Mouse (Mus musculus): ENCODE results near the gene Wbp1l.

Gene Wbp1l

DNA sequence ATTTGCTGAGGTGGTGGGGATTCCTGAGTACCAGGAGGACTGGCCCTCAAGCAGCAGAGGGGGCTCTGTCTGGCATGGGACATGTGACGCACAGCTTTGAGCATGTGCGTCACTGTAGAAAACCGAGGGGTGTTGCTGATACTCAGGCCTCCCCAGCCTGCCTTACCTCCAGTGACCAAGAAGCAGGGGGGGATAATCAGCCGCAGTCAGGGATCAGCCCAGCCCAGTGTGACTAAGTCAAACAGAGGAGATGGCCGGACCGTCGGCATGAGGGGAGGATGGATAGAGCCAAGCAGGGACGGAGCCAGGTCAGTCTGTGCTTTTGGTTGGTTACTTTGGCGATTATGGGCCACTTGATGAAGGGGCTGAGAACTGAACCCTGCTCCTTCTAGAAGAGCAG, 32.8 kb downstream of the Wbp1l start:
- DNase-seq (ENCODE audit: low spot score): no peak

- no peak for DNase-seq (ENCODE audit: low spot score)
Measured at GRCm38 (mm10) chr19:46635766-46636165, 36.9 kb downstream of the Wbp1l start.

DNA sequence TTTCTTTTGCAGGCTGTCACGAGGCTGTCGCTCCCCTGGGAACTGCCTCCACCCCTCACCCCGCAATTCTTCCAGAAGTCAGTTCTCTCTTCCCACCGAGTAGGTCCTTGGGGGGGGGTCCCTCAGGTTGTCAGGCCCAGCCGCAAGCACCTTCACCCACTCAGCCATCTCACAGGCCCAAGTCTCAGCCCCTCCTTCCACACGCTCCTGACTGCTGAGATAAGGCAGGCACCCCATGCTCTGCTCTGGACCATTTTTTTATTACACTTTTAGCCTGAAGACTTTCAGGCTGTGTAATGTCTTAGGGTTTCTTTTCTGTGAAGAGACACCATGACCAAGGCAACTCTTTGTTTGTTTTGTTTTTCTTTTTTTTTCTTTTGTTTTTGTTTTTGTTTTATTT, 38.7 kb downstream of the Wbp1l start:
- no peak for DNase-seq (ENCODE audit: low spot score)

DNA sequence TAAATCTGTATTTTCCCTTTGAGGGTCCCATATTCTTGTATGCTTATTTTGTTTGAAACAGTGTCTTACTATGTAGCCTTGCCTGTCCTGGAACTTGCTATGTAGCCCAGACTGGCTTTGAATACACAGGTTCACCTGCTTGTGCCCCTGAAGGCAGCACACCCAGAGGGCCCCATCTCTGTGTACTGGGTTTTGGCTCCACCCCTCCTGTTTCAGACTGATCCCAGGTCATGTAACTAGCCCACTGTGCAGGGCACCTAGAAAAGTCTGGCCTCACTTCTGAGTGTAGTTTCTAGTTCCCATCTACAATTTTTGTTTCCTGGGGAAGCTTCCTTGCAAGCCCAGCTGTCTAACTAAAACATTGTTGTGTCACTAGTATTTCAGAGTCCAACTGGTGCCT, 40.2 kb downstream of the Wbp1l start:
- no peak for DNase-seq (ENCODE audit: low spot score)

GRCm38 (mm10) chr19:46639496-46639895, 40.6 kb downstream of the Wbp1l start:
- DNase-seq (ENCODE audit: low spot score): no peak

- DNase-seq (ENCODE audit: low spot score): no peak
Measured at GRCm38 (mm10) chr19:46640780-46641179, 41.9 kb downstream of the Wbp1l start.

GRCm38 (mm10) chr19:46641420-46642085, 42.7 kb downstream of the Wbp1l start:
- DNase-seq (ENCODE audit: low spot score): peak; percentile 47

DNA sequence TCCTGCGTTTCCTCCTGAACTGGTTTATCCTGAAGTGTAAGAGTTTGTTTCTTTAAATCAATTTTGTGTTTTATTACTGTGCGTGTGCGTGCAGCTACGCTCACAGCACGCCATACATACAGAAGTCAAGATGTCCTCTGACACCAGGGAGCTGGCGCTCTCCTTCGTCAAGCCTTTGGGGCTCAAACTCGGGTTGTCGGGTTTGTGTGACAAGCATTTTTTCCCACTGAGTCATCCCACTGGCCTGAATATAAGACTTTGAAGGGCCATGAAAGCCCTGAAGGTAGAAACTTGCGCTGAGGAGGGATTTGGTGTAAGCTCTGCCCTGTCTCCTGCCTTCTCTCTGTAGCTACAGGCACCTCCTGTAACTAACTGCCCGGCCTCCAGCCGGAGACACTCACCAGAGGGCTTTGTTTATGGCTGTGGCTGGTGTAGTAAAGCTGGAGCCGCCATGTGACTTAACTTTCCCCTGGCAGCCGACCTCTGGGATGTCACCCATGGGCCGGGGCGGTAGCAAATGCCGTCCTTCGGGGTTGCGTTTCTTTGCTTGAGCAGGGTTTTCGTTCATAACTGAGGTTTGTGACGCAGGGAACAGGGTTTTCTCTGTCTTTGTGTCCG, 43.4 kb downstream of the Wbp1l start:
- DNase-seq (ENCODE audit: low spot score): no peak

GRCm38 (mm10) chr19:46643236-46643635, 44.4 kb downstream of the Wbp1l start:
- DNase-seq (ENCODE audit: low spot score): no peak

GRCm38 (mm10) chr19:46644343-46644792, 45.5 kb downstream of the Wbp1l start:
- DNase-seq (ENCODE audit: low spot score): no peak

DNA sequence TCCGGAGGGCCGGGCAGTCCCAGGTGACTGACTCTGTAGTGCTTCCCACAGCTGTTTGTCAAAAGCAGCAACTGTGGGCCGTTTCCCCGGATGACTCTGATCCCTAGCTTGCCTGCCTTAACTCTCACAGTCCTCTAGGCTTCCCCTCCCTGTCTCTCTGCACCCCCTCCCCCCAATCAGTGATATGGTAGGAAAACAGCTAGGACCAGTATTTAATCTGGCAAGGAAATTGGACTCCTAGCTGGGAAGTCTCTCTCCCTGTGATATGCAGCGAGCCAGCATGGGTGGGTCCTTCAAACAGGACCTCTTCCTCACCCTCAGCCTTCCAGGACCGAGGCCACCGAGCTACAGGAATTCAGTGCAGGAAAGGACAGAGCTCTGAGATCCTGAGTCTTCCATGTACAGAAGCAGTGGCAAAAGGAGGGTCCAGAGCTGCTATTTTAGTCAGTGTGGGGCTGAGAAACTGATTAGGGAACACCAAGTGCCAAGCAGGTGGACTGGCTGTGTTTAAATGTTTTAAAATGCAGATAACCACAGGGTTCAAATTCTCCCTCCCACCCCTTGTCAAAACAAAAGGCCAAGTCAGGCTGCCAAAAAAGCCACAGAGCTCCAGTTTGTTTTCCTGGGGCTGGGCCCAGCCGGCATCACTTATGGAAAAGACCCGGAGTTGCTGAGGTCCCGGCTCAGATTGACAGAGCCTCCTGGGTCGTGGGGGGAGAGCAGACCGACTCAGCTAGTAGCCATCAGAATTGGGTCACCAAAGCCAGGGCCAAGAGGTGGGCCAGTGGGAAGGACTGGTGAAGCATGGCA, 46.1 kb downstream of the Wbp1l start:
- peak; percentile 36 for DNase-seq (ENCODE audit: low spot score)

DNA sequence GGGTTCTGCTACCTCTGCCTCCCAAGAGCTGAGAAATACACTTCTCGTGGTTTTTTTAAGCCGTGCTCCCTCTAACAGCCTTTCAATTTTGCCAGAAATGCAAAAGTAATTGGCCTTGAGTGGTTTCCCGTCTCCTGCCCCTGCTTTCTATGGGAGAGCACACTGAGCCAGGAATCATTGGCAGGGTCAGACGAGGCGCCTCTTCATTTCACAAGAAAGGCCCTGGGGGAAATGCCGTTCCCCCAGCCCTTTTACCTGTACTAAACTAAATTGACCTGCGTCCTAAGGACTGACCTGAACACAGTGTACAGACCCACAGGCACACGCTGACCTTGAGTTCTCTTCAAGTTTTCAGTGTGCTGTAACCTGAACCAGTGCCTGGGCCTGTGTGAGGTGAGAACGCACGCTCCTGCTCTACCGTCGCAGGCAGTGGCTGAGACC, 47.2 kb downstream of the Wbp1l start:
- no peak for DNase-seq (ENCODE audit: low spot score)

GRCm38 (mm10) chr19:46647254-46647653, 48.4 kb downstream of the Wbp1l start:
- no peak for DNase-seq (ENCODE audit: low spot score)

- no peak for DNase-seq (ENCODE audit: low spot score)
Measured at GRCm38 (mm10) chr19:46647850-46648249, 49.0 kb downstream of the Wbp1l start.

DNA sequence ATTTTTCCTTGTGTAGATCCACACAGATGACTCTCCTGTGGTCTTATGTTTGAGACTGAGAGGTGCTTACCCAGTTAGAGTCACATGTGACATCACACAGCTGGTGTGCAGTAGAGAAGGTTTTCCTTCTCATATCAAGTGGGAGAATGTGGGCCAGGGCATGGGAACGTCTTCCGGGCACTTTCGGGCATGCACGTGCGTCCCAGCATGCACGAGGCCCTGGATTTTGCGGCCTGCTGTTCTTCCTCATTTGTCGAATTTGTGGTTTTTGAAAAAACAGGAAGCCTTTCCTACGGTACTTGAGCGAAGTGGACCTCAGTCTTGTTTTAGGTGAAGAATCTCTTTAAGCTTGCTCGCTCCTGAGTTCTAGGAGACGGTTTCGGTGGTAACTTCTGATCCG, 49.7 kb downstream of the Wbp1l start:
- no peak for DNase-seq (ENCODE audit: low spot score)

GRCm38 (mm10) chr19:46653188-46653587, 54.3 kb downstream of the Wbp1l start:
- no peak for DNase-seq (ENCODE audit: low spot score)

DNA sequence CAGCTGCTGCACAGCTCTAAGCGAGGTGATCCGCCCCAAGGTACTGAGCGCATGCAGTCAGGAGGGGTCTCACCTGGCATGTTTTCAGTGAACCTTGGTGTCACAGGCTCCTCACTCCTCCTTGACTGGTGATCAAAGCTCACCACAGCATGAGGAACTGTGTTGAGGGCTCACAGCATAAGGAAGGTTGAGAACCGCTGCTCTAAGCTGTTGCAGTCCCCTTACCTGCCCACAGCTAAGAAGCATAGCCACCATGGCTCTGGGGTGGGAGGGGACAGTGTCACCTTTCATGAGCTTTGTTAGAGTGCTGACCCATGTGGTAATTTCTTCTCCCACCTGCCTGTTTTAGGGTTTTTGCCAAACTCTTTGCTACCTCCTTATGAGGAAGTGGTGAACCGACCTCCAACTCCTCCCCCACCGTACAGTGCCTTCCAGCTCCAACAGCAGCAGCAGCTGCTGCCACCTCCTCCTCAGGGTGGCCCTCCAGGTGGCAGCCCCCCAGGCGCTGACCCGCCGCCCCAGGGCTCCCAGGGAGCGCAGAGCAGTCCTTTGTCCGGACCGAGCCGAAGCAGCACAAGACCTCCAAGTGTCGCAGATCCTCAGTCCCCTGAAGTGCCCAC, 54.8 kb downstream of the Wbp1l start:
- no peak for DNase-seq (ENCODE audit: low spot score)

DNA sequence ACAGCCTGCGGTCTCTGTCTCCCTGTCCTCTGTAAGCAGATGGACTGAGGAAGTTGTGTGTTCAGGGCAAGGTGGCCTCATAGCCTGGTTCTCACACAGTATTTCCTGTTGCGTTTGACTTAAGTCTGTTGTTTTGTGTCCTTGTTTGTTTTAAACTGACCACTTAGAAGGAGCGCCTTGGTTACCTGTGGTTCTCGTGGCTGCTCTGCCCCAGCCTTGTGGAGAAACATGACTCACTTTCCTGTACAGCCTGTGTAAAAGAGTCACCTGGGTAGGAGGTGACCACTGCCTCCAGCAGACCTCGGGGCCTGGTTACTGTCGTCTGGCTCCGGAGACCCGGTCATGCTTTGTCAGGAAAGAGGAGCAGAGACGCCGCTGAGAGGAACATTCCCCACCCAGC, 56.7 kb downstream of the Wbp1l start:
- DNase-seq (ENCODE audit: low spot score): no peak

DNA sequence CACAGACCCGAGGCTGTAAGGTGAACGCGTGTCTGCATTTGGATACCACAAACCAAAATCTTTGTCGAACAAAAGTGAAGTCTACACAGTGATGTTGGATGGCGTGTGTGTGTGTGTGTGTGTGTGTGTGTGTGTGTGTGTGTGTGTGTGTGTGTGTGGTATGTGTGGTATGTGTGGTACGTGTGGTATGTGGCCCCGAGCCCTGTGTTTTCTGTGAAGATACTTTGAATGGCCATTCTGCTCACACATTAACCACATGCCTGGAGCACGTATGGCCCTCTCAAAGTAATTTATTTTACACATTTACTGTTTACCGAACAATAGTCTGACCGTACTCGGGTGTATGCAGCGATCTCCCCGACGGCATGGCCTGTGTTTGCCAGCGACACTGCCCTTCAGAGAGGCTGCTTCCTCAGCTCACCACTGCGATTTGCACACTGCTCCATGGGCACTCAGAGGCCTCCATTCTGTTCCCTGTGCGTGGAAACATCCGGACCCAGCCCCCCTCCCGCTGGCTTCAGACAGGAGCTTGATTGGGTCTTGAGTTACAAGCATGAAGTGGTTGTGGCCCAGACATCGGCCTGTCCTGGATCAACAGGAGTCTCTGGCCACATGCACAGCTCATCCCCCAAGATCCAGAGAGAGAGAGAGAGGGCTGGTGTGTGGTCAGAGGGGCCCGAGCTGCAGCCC, 57.4 kb downstream of the Wbp1l start:
- DNase-seq (ENCODE audit: low spot score): no peak

DNA sequence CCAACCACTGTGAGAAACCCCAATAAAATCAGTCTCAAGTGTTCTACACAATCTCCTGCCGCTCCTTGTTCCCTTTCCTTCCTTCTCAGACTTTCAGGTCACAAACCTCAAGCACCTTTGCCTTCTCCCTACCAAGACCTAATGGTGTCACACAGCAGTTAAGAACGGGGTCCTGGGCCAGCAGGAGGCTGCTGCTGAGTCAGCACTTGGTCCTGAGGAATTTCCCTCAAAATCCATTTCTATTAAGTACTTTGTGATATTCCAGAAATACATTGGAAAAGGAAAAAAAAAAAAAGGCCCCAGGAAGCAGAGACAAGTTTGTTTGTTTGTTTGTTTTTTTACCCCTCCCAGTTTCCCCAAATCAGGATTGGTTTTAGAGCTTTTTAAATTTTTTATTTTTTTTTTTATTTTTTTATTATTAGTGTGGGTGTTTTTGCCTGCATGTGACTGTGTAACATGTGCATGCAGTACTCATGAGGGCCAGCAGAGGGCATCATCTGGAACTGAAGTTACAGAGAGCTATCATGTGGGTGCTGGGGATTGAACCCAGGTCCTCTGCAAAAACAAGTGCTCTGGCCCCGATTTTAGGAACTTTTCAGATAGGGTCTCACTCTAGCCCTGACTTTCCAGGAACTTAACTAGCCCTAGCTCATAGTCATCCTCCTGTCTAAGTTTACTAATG, 58.6 kb downstream of the Wbp1l start:
- no peak for DNase-seq (ENCODE audit: low spot score)

- DNase-seq (ENCODE audit: low spot score): no peak
Measured at GRCm38 (mm10) chr19:46658348-46658747, 59.5 kb downstream of the Wbp1l start.

Measured in ovary, postnatal 14 days (tissue).